Mouse (Mus musculus): ENCODE measurements at regions not wholly inside any gene's neighbourhood (a gene's known extent, or its start where the extent isn't known, plus 50 kb on each side); places are given as distances from the start of the nearest gene placed in this dataset.

- TF ChIP-seq CTCF (IDR thresholded peaks at IDR 0.05; ENCODE audit: control insufficient read depth, insufficient read depth, insufficient read length) (no peak), USF1 (IDR thresholded peaks at IDR 0.05; ENCODE audit: low read depth) (no peak)
Observed at GRCm38 (mm10) chr4:152948956-152949355, 471.3 kb upstream of the Kcnab2 start.

Measured in C2C12 (cell line).